Mouse (Mus musculus) frontal cortex, adult 2 months (tissue): Measurements from ENCODE around the gene Ppm1h. TPM values are rescaled to one million over a fixed set of nuclear protein-coding genes. Genes with fewer than 3 reads are reported as not detected.

Experiments used
- DNase-seq, 2 experiments: peaks; one replicate each; pipeline ENCODE4 v3.0.0; 2022; ENCODE audit warnings: low spot score in 1 of 2; ENCODE audit errors: extremely low spot score in 1 of 2
- polyA plus RNA-seq: library from polyadenylated mRNA; depleted of rRNA; stranded (reverse); fragments of >200 nt; gene quantifications from 2 replicates; pipeline ENCODE4 v1.2.3, GENCODE M21; 2012

Gene Ppm1h
- polyA plus RNA-seq, 1 experiment = 29.9 TPM

DNA sequence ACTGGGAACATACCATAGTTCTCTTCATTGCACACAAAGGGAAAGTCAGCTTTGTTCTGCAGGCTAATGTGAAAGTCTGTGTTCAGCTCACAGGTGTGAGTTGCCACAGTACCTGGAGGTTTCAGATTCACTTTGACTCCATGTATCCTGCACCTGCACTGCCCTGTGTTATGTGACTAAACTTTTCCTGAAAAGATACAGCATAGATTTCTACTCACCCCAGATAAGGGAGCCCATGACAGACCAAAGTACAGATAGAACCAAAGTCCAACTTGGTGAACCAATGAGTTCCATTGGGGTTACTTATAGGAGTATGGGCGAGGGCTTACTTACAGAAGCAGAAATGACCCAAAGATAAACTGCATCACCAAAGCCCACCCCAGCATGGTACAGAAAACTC lies 17.8 kb downstream of the Ppm1h start:
- DNase-seq = no peak

DNA sequence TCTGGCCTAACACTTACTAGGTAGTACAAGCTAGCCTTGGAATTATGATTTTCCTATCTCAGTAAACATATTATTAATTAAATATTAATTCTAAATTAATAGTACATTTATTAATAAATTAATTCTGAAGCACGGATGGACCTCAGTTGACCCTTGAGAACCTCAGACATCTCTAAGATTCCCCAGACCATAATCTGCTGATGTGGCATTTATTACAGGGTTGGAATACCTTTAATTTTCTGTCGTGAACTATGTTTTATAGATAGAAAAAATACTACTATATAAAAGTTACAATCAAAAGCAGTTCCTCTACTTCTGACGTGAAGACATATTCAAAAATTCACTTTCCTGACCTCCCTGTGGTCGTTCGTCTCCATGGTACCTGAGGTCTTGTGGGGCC lies 19.8 kb downstream of the Ppm1h start:
- DNase-seq = no peak

DNA sequence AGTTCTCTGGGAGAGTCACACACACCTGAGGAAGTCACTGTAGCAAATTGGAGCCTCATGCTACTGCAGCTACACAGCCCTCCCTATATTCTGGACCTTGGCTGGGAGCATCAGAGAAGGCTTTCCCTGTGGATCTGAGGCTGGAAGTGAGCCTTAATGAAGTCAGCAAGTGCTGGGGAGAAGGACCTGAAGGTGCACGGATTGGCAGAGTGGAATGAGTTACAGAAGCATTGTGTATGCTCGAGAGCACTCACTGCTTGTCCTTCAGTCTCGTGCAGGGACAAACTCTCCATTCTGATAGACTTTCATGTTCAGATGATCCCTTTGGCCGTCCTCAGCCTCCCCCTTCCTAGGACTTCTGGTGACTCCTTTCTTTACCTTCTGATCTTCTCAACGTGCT lies 26.3 kb downstream of the Ppm1h start:
- no peak for DNase-seq

DNA sequence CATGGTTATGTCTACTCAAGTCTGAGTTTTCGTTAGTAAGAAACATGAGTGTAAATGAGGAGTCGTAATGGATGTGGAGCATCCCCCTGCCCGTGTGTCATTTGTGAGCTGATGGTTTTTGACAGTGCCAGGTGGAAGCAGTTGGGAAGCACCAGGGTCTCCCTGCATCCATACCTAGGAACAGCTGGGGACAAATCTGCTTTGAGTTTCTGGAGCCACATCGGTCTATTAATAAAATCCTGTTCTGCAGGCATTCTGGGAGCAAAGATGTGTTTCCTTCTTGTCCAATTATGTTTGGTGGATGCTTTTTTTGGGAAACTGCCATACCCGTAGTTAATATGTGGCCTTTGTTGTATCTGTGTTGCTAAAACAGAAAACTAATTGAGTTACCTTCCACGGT lies 26.9 kb downstream of the Ppm1h start:
- no peak for DNase-seq

DNA sequence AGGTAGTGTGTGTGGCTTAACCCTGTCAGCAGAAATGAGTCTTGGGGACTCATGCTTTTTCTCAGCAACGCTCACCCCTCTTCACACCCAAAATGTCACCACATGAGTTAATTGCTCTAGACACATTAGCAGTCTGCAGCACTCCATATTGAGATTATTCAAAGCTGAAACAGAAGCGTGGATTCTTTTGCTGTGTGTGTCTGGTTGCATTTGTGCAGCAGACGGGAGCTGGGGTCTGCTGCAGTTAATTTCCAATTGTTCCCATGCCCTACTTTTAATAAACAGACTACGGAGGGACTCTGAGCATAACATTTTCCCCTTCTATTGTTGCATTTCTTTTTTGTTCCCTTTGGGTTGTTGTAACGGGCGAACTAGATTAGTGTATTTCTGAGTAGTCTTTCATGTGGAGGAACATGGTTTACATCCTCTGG lies 32.8 kb downstream of the Ppm1h start:
- DNase-seq = no peak

DNA sequence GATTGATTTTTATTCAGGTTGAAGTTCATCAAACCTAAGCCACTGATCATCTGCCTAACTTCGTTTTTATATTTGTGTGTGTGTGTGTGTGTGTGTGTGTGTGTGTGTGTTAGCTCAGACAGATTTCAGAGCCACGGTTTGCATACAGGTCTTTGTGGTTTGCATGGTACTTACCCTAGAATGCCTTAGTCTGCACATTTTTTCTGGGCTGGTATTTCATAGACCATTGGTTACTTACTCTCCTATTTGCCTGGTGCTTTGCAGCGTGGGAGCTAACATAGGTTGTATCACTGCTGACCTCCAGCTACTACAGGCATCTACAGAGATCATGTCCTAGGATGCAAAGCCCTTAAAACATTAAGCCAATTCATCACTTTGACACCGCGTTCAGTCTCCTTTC lies 33.7 kb downstream of the Ppm1h start:
- DNase-seq = no peak

DNA sequence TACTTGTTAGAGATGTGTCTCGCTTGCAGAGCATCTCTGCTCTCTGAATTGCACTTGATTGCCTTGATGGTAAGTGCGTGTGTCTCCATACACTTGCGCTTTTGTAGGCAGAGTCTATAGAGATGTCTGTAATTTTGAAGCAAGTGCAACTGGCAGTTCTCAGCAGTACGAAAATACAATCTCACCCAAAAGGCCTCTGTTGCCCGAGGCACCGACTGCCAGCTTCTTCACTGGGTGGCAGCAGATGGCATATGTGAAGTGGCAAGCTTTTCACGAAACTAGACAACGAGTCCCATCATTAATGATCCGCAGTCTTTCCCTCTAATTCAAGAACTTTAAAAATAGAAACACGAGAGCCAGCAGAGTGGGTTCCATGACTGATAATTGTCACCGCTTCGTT lies 37.3 kb downstream of the Ppm1h start:
- DNase-seq = peak; percentile 22 to 58

DNA sequence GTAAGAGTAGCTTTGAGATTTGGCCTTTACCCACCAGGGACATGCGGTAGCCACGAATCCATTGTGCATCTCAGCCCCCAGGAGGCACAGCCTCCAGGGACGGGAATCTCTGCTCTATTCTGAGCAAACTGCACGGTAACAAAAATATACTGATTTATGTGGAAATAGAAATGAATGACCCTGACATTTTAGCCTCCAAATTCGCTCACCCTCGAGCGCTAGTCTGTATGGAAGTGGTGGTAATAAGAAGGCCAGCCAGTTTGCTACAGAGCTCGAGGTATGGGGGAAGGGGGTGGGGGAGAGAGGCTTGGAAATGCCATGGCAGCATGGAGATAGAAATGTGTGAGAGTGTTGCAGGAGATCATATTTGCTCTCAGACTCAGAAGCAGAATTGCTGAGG lies 37.7 kb downstream of the Ppm1h start:
- DNase-seq = no peak

DNA sequence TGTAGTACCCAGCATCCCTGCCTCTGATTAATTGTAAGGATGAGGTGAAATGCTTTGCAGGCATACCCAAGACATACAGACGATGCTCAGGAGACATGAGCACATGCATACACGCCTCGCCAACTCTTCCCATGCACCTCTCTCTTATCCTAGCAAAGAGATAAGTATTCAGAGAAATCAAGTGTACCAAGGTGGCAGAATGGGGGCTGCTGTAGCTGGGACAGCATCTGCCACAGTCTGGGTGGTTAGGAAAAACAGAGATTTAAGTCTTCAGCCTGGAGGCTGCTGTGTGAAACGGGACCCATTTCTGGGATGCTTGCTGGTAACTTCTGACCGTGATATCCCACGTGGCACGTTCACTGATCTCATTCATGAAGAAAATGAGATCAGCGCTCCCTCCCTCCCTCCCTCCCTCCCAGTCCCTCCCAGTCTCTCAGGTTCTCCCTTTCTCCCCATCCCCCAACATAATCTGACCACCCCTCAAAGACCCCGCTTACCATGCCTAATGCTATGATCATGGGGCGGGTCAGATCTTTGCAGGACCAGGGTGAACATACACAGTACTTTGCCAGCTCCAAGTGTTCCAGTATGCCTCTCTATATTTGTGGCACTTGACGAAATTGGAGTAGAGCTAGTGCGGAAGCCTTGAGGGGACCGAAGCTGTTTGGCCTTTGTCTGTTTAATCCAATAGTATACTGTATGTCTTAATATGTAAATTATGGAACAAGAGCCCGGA lies 38.3 kb downstream of the Ppm1h start:
- DNase-seq = peak; percentile 46 to 48

DNA sequence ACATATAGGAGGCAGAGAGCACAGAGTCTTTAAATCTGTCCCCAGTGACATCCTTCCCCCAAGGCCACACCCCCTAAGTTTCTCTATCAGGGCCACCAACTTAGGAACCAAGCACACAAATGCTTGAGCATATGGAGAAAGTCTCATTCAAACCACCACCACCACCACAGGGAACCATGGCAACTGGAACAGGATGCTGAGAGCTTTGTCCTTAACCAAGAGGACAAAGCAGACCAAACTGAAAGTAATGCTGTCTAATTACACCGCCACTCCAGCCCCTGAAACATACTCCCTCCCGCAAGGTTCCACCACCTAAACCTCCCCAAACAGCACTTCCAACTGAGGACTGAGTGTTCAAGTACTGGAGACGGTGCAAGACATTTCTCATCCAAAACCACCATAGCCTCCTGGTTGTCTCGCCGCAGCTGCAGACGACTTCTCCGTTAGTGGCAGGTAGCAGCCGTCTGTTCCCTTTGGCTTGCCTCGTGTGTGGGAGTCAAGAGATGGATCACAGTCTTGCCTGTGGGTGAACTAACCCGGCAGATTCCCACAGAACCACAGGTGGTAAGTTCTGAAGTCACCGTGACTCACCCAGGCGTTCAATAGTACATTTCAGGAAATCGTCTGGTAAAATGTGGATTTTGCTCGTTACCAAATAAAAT lies 39.3 kb downstream of the Ppm1h start:
- peak; percentile 54 to 81 for DNase-seq

DNA sequence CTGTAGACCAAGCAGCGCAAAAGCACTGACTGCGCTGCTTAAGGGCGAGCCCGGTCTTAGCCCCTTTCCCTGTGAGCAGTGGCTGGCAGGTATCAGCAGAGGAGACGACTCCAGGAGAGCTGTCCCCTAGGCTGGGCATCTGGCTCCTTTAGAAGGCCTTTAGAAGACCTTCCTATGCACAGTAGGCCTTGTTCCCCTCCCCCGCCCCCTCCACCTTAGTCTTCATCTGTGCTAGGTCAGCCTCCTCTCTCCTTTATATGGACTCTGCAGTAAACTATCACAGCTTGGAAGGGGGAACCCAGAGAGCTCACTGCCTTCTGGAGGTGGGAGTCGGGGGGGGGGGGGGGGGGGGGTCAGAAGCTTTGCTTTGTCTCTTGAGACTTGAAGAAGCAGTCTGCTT lies 40.4 kb downstream of the Ppm1h start:
- DNase-seq = no peak

DNA sequence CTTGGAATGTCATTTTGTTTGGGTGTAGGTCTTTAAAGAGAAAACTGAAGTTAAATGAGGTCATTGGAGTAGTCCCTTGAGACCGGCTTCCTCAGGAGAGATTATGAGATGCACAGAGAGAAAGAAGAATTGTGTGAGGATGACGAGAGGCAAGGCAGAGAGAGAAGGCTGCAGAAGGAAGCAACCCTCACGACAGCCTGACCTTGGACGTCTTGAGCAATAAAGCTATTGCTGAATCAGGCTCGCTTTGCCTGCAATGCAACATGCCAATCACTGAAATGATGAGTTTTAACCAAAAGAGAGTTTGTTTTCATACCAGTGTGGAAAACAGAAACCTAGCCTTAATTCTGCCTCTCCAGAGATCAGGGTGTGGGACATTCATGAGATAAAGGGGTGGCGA lies 43.5 kb downstream of the Ppm1h start:
- no peak for DNase-seq

DNA sequence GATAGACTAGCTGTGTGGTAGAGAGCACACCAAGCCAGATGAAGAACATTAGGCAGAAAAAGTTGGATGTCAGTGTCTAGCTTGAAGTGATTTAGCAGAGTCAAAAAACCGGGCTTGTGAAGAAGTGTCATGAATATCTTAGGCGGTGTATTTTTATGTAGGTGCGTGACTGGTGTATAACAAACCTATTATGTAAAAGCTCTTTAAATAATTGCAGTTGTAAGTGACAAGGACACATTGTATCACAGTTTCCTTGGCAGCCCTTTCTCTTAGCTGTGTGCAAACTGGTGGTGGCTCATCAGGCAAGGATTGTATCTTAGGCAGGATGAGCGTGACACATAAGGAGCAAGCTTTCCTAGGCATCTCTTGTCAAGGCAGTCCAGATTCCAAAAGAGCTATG lies 46.1 kb downstream of the Ppm1h start:
- DNase-seq = peak; percentile 82

DNA sequence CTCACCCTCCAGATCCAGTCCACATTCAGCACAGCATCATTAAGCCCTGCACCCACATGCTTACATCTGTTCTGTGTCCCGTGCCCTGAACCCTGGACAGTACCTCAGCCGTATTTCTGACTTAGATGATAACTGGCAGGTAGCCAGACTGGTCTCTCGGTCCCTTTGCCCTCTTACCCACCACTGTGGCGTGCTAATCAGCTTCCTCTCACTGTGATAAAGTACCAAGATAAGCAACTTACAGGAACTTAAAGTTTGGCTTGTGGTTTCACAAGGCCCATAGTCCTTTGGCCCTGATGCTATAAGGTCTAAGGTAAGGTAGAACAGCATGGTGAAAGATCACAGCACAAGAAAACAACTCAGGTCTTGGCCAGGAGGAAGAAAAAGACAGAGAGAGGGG lies 48.7 kb downstream of the Ppm1h start:
- DNase-seq = no peak

DNA sequence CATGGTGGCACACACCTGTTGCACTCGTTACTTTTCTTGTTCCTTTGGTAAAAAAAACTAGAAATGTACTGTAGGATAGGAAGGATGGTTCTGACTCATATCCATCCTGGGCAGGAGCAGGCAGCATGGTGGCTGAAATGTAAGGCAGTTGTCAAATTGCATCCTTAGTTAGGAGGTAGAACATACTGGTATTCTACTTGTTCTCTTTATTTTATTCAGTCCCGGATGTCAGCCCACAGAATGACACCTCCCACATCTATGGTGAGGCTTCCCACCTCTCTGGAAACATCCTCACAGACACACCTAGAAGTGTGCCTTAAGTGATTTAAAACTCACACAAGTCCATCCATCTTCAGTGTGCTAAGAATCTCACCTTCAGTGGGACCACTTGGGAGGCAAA lies 49.6 kb downstream of the Ppm1h start:
- no peak for DNase-seq

DNA sequence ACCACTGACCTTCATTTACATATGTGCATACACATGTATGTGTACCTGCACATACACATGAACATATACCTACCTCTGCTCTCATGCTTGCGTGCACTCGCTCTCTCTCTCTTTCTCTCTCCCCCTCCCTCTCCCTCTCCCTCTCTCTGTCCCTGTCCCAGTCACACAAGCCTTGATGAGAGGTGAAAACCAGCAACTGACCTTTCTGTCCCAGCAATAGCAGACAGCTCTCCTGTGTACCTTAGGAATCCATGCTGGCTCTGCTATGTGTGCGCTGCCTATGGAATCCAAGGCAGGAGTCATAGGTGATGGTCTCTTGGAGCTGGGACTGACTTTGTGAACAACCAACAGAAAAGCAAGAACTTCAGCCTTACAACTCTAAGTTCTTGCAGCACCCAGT lies 53.6 kb downstream of the Ppm1h start:
- DNase-seq = no peak

DNA sequence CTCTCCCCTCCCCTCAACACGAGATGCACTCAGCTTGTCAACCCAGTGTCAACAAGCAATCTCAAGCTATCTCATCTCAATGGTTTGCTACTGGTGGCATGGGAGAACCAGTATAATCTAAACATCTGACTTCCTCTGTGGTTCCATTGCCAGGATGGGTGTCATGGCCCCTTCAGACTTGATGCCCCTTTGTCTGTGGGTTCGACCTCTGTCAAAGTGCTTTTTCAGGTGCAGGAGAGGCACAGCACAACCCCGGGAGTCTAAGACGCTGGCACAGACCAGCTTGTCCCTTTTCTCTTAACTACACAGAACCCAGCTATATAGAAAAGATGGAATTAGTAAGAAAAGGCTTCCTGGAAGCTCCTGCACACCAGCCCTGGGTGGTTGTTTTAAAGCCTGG lies 56.0 kb downstream of the Ppm1h start:
- no peak for DNase-seq

DNA sequence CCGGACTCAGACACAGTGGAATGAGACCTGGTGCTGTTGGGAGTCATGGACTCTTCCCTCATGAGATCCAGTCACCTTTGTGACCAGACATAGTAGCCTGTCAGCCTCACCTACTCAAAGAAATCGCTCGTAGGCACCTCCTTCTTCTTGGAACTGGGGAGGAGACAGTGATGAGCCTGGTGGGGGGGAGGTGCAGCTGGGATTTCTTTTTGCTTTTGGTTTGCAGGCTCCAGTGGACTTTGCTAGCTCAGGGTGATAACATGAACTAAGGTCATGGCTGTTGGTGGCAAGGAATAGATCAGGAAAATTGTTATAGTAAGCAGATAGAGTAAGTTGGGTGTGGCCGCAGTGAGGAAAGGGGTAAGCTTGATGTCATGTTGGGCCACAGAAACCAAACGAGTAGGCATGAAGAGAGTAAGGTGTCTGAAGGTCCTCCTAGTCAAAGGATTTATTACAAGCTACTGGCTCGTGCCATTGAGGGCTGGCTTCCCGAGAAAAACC lies 56.8 kb downstream of the Ppm1h start:
- no peak for DNase-seq

DNA sequence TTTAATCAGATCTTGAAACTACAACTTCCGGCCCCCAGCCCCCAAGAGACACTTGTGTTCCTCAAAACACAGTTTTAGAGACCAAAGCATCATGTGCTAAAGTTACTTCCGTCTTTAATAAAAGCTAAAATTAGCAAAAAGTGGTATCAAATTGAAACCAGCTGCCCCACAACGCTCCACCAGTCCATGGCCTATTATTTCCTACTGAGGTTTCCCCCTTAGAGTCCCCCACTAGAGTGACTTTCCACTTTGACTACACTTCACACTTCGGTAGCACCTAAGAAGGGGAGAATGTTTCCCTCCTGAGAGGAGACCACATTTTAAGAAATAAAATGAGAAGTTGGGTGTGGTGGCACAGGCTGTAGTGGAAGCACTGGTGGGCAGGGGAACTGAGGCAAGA lies 58.3 kb downstream of the Ppm1h start:
- no peak for DNase-seq

DNA sequence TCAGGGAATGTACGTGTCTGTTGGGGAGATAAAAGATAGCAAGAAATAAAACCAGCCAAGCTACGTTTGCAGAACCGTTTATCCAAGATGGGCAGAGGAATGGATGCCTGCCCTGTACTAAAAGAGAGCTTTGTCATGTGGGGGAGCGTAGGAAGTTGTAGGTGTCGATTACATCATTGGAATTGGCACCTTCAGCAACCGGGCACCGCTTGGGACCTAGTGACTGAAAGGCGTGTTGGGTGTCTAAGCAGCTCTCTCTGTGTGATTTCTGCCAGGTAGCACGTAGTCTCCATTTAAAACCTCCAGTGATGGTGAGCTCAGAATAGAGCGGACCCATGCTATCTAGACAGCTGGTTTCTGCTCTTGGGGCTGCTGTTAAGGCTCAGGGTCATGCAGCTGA lies 60.0 kb downstream of the Ppm1h start:
- DNase-seq = peak in 1 of 2 experiments; percentile 73

DNA sequence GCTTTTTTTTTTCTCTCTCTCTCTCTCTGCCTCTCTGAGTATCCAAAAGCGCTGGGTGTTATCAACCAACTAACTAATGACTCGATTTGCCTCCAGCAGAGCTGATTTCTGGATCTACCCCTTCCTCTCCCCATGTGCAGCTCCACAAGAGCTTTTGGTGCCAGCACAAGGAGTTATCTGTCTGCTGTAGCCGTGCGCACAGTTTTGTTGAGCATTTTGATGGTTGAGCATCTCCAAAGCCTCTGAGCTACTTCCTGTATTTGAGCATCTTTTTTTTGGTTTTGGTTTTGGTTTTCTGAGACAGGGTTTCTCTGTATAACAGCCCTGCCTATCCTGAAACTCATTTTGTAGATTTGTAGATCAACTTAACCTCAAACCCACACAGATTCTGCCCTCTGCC lies 60.5 kb downstream of the Ppm1h start:
- DNase-seq = no peak

DNA sequence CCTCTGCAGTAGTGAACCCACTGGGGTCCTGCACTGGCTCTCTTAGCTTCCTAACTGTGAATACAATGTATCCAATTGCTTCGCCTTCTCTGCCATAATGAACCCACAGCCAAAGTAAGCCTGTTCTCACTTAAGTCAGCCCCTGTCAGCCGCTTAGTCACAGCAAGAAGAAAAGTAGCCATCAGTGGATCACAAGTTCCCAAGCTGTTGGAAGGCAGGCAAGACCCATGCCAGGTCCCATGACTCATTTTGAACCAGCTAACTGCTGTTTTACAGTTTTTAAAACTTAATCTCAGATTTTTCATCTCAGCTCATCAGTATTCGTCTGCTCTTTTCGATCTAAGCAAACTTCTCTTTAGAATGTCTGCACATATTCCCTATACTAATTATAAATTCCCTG lies 61.6 kb downstream of the Ppm1h start:
- DNase-seq = peak in 1 of 2 experiments; percentile 62
